Mouse (Mus musculus): ENCODE data around the gene Gm43552. TPM values are rescaled to one million over a fixed set of nuclear protein-coding genes. Genes with fewer than 3 reads are reported as not detected.
"Not testable (repeated sequence)": the region's sequence is repeated elsewhere in the genome, so short reads cannot be mapped to it uniquely, and the experiment has no call there.

Gene Gm43552
- polyA plus RNA-seq, 1 experiment from 2014 or later, result not detected

DNA sequence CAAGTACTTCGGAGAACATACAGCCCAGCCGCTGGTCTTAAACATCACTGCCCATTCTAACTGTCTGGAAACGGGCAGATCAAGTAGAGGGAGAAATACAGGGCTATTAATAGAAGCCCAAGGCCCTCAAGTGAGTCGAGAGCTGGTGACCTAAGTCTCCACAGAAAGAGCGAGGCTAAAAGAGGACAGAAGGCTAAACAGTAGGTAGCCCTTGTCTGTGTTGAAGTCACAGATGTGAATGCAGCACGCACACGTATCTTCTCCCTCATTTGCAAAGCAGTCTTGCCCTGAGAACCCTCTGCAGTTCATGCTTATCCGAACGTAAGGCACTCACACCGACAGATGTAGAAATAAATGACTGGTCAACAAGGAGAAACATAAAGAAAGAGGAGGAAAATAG lies 5.3 kb downstream of the Gm43552 start:
- Histone ChIP-seq H3K27ac (no peak overlapping the region), H3K4me3 (no peak overlapping the region), H3K36me3 (no peaks in the 10 kb centered on the region), H3K27me3 (no peaks in the 10 kb centered on the region), H3K9me3 (no peaks in the 10 kb centered on the region), H3K9ac (no peak overlapping the region), H3K4me1 (peaks cover 26% of the 10 kb centered on the region), H3K4me2 (replicated peaks) (no peak overlapping the region)
- WGBS, result 84% methylated on average over 10 of the region's 10 CpGs
- no peak for ATAC-seq (ENCODE audit: low FRiP score, low read depth)

DNA sequence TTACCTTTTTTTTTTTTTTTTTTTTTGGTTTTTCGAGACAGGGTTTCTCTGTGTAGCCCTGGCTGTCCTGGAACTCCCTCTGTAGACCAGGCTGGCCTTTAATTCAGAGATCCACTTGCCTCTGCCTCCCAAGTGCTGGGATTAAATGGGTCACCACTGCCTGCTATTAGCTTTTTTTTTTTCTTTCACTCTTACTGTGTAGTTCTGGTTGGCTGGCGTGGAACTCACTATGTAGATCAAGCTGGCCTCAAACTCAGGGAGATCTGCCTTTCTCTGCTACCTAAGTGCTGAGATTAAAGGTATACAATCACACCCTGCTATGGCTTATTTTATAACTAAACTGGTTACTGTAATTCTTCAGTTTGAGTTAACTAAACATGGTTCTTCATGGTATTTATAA lies 6.1 kb downstream of the Gm43552 start:
- Histone ChIP-seq H3K27me3 (no peaks in the 10 kb centered on the region), H3K9ac (no peak overlapping the region), H3K4me1 (peaks cover 24% of the 10 kb centered on the region), H3K4me2 (replicated peaks) (no peak overlapping the region), H3K27ac (no peak overlapping the region), H3K4me3 (no peak overlapping the region), H3K36me3 (no peaks in the 10 kb centered on the region), H3K9me3 (no peaks in the 10 kb centered on the region)
- no peak for ATAC-seq (ENCODE audit: low FRiP score, low read depth)
- 58% methylated on average over 2 of the region's 2 CpGs for WGBS

DNA sequence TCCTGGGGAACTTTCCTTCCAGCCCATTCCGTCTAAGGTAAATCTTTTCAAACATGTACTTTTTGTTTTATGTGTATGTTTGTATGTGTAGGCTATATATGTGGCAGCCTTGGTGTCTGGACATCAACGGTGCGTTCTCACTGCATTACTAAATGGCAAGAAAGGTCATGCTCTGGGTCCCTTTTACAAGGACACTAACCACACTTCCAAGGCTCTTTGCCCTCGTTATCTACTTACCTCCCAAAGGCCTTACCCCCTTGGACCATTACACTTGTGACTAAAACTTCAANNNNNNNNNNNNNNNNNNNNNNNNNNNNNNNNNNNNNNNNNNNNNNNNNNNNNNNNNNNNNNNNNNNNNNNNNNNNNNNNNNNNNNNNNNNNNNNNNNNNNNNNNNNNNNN lies 9.6 kb downstream of the Gm43552 start:
- no peak overlapping the region for H3K27ac ChIP-seq
- H3K27me3 ChIP-seq, result no peaks in the 10 kb centered on the region
- no peak overlapping the region for H3K4me2 ChIP-seq (replicated peaks)
- 71% methylated on average over 4 of the region's 4 CpGs for WGBS
- no peak overlapping the region for H3K4me3 ChIP-seq
- H3K9me3 ChIP-seq, result no peaks in the 10 kb centered on the region
- peaks cover 7% of the 10 kb centered on the region; the same call in 1 of the 2 replicates for H3K36me3 ChIP-seq
- no peak for ATAC-seq (ENCODE audit: low FRiP score, low read depth)
- peaks cover 3% of the 10 kb centered on the region; the same call in 1 of the 2 replicates for H3K4me1 ChIP-seq
- H3K9ac ChIP-seq, result no peak overlapping the region

DNA sequence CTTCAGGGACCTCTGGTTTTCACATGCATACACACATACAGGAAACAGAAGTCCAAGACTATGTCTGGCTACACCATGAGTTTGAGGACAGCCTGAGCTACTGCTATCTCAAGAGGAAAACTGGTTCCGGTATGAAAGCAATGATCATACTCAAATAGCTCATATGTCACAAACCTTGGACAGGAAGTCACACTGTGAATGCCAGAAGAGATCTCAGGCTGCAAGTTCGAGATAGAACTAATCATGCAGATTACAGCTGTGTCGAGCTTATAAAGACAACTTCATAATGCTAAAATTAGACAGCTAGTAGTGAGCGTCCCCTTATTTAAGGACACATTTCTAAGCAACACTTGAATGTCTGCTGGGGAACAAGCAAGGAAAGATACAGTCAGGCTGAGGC lies 12.1 kb downstream of the Gm43552 start:
- peaks cover 7% of the 10 kb centered on the region; the same call in 1 of the 2 replicates for H3K36me3 ChIP-seq
- H3K4me2 ChIP-seq (replicated peaks), result no peak overlapping the region
- no peak overlapping the region for H3K4me3 ChIP-seq
- H3K4me1 ChIP-seq, result no peaks in the 10 kb centered on the region
- H3K9ac ChIP-seq, result no peak overlapping the region
- H3K27ac ChIP-seq, result no peak overlapping the region
- ATAC-seq (ENCODE audit: low FRiP score, low read depth), result no peak
- no peaks in the 10 kb centered on the region for H3K27me3 ChIP-seq
- WGBS, result 82% methylated on average over 4 of the region's 4 CpGs
- H3K9me3 ChIP-seq, result no peaks in the 10 kb centered on the region

DNA sequence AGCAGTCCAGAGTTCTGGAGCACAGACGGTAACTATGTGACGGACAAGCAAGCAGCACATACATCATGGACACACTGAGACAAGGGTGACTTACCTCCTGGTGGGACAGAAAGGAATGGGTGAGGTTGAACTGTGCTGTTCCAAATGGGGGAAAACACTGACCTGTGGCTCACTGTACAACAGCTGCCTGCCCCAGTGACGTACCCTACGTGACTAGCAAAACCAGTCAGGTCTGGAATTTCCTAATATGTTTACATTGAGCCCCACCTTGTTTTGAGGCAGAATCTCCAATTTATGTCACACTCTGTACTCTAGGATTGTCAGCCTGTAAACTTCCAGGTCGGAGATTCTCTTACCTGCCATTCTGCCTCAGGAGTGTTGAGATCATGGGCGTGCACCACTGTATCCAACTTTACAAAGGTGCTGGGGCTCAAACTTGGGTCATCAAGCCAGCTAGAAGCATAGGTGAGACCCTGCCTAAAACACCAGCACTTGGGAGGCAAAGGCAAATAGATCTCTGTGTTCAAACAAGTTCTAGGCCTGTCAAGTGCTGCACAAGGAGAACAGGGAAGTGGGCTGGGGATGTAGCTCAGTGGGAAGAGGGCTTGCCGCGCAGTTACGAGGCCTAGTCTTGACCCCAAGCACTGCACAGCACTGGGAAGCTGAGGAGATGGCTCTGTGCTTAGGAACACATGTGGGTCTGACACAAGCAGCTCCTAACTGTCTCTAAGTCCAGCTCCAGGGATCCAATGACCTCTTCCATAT lies 12.8 kb downstream of the Gm43552 start:
- no peak overlapping the region for H3K27ac ChIP-seq
- 86% methylated on average over 9 of the region's 9 CpGs for WGBS
- ATAC-seq (ENCODE audit: low FRiP score, low read depth), result no peak

DNA sequence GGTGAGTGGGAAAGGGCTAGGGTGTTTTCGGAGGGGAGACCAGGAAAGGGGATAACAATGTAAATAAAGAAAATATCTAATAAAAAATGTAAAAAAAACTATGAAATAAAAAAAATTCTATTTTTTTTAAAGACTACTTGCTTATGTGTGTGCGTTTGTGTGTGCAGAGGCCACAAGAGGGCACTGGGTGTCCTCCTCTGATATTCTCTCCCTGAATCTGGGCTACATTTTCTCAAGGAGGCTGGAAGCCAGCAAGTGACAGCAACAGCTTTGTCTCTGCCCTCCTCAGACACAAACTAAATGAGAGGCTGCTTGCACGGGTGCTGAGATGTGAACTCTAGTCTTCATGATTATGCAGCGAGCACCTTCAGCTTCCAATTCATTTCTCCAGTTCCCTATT lies 14.4 kb downstream of the Gm43552 start:
- H3K4me2 ChIP-seq (replicated peaks), result no peak overlapping the region
- no peaks in the 10 kb centered on the region for H3K4me1 ChIP-seq
- no peak for ATAC-seq (ENCODE audit: low FRiP score, low read depth)
- no peaks in the 10 kb centered on the region for H3K9me3 ChIP-seq
- 73% methylated on average over 4 of the region's 4 CpGs for WGBS
- no peak overlapping the region for H3K27ac ChIP-seq
- no peaks in the 10 kb centered on the region for H3K27me3 ChIP-seq
- no peak overlapping the region for H3K4me3 ChIP-seq
- peaks cover 7% of the 10 kb centered on the region; the same call in 1 of the 2 replicates for H3K36me3 ChIP-seq
- no peak overlapping the region for H3K9ac ChIP-seq

More for the DNA sequence above, 12.8 kb downstream of the Gm43552 start:
- Histone ChIP-seq H3K9me3 (no peaks in the 10 kb centered on the region), H3K36me3 (peaks cover 7% of the 10 kb centered on the region; the same call in 1 of the 2 replicates), H3K4me3 (no peak overlapping the region), H3K4me2 (replicated peaks) (no peak overlapping the region), H3K9ac (no peak overlapping the region), H3K4me1 (no peaks in the 10 kb centered on the region), H3K27me3 (no peaks in the 10 kb centered on the region)

DNA sequence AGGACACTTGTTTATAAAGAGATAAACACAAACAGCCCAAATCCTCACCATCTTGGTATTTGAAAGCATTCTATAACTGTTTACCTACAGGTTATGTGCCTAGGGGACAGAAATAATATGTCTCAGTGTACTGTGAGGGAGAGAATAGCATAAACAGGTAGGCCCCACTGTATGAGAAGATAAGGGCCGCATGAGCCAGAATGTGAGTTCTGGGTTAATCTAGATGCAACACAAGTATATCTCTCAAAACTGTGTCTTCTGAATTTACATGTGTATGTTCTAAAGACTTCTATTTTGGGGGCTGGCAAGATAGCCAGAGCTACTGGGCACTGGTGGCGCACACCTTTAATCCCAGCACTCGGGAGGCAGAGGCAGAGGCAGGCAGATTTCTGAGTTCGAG lies 15.9 kb downstream of the Gm43552 start:
- H3K27me3 ChIP-seq; ATAC-seq (ENCODE audit: low FRiP score, low read depth); H3K4me1 ChIP-seq; H3K4me2 ChIP-seq (replicated peaks); H3K36me3 ChIP-seq; H3K27ac ChIP-seq; H3K9me3 ChIP-seq; H3K4me3 ChIP-seq; H3K9ac ChIP-seq: not testable (repeated sequence)
- 90% methylated on average over 4 of the region's 4 CpGs for WGBS

DNA sequence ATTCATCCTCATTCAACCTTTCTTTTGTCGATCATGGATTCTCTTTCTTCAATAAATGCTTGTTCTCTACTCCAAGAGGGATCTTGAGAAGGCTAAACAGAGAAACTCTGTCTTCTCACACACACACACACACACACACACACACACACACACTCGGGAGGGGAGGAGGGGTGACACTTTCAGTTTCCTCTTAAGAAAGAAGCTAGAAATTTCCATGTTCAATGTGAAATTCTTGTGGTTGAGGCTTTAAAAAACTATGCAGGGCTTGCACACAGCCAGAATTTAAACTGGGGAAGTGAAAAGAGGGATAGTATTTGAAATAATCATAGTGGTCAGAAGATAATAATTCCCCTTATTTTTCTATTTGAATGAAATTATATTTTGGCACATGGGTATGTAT lies 16.8 kb downstream of the Gm43552 start:
- peaks cover 7% of the 10 kb centered on the region; the same call in 1 of the 2 replicates for H3K36me3 ChIP-seq
- no peak overlapping the region for H3K4me3 ChIP-seq
- H3K9ac ChIP-seq, result no peak overlapping the region
- no peak for ATAC-seq (ENCODE audit: low FRiP score, low read depth)
- no peak overlapping the region for H3K4me2 ChIP-seq (replicated peaks)
- WGBS, result 83% methylated on average over 2 of the region's 2 CpGs
- H3K27ac ChIP-seq, result no peak overlapping the region
- no peaks in the 10 kb centered on the region for H3K9me3 ChIP-seq
- H3K4me1 ChIP-seq, result no peaks in the 10 kb centered on the region
- no peaks in the 10 kb centered on the region for H3K27me3 ChIP-seq

DNA sequence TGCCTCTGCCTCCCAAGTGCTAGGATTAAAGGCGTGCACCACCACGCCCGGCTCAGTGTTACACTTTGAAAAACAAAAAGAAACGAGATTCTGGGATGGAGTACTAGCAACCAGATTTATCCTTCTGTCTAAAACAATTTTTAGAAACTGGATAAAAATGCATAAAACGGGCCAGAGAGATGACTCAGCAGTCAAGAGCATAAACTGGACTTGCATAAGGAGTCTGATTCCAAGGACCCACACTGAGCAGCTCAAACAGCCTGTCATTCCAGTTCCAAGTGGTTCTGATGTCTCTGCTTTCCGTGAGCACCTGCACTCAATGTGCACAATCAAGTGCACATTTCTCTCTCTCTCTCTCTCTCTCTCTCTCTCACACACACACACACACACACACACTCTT lies 22.9 kb downstream of the Gm43552 start:
- ATAC-seq (ENCODE audit: low FRiP score, low read depth), result no peak
- H3K27ac ChIP-seq, result no peak overlapping the region
- H3K4me1 ChIP-seq, result no peaks in the 10 kb centered on the region
- no peaks in the 10 kb centered on the region for H3K27me3 ChIP-seq
- no peak overlapping the region for H3K9ac ChIP-seq
- H3K9me3 ChIP-seq, result peaks cover 7% of the 10 kb centered on the region
- WGBS, result 89% methylated on average over 6 of the region's 6 CpGs
- H3K4me3 ChIP-seq, result no peak overlapping the region
- no peak overlapping the region for H3K4me2 ChIP-seq (replicated peaks)
- H3K36me3 ChIP-seq, result peaks cover 41% of the 10 kb centered on the region

DNA sequence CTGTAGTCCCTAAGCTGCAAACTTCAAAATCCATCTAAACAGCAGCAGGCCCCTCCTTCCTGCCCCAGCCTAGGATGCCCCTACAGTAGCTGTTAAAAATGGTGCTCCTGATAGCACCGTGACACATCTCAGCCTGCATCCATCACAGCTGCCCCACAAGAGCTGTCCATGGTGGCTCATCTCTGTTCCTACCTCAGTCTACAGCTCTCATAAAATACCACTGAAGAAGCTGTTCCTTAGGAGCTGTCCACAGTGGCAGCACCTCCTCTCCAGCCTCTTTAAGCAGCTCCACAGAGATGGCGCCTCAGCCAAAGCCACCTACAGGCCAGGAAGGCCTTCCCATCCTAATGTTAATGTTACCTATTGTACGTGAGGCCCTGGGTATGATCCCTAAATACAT lies 25.7 kb downstream of the Gm43552 start:
- no peak for ATAC-seq (ENCODE audit: low FRiP score, low read depth)
- Histone ChIP-seq H3K36me3 (peaks cover 44% of the 10 kb centered on the region), H3K4me2 (replicated peaks) (no peak overlapping the region), H3K4me1 (no peaks in the 10 kb centered on the region), H3K9ac (no peak overlapping the region), H3K27ac (no peak overlapping the region), H3K9me3 (peaks cover 7% of the 10 kb centered on the region), H3K27me3 (no peaks in the 10 kb centered on the region), H3K4me3 (no peak overlapping the region)
- 62% methylated on average over 3 of the region's 3 CpGs for WGBS

DNA sequence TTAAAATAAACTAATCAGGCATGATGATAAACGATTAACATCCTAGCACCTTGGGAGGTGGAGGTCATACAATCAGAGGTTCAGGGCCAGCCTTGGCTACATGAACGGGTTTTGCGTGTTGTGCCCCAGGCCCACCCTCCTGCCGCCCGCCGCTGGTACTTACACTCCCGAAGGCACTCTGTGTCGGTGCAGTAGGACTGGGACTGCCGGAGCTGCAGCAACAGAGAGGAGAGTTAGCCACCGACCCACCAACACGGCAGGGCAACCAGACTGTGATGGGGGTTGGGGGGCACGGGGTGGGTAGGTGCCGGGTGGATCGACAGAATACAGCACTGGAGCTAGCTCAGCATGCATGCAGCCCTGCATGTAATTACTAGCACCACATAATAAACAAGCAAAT lies 32.3 kb downstream of the Gm43552 start:
- no peak overlapping the region for H3K27ac ChIP-seq
- 88% methylated on average over 14 of the region's 14 CpGs for WGBS
- no peak for ATAC-seq (ENCODE audit: low FRiP score, low read depth)
- H3K9me3 ChIP-seq, result no peaks in the 10 kb centered on the region
- H3K36me3 ChIP-seq, result peaks cover 23% of the 10 kb centered on the region
- no peak overlapping the region for H3K4me2 ChIP-seq (replicated peaks)
- no peak overlapping the region for H3K4me3 ChIP-seq
- peaks cover 33% of the 10 kb centered on the region for H3K4me1 ChIP-seq
- H3K9ac ChIP-seq, result no peak overlapping the region
- H3K27me3 ChIP-seq, result no peaks in the 10 kb centered on the region

DNA sequence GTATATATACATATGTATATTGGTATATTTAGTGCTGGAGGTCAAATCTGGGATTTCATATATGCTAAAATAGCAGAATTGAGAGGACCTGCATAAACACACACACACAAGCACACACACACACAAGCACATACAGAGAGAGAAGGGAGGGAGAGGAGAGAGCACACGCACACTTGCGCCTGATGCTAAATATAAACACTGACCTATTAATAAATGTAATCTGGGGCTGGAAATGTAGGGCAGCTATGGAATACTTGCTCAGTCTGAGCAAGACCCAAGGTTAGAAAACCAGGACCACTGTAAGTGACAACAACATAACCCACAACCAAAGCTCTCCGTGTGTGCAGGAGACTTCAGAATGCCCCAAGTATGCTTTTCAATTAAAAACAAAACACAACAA lies 33.2 kb downstream of the Gm43552 start:
- 90% methylated on average over 3 of the region's 3 CpGs for WGBS
- Histone ChIP-seq H3K27me3 (no peaks in the 10 kb centered on the region), H3K4me3 (no peak overlapping the region), H3K36me3 (peaks cover 17% of the 10 kb centered on the region), H3K4me1 (peaks cover 33% of the 10 kb centered on the region), H3K27ac (no peak overlapping the region), H3K9me3 (no peaks in the 10 kb centered on the region), H3K4me2 (replicated peaks) (no peak overlapping the region), H3K9ac (no peak overlapping the region)
- no peak for ATAC-seq (ENCODE audit: low FRiP score, low read depth)

DNA sequence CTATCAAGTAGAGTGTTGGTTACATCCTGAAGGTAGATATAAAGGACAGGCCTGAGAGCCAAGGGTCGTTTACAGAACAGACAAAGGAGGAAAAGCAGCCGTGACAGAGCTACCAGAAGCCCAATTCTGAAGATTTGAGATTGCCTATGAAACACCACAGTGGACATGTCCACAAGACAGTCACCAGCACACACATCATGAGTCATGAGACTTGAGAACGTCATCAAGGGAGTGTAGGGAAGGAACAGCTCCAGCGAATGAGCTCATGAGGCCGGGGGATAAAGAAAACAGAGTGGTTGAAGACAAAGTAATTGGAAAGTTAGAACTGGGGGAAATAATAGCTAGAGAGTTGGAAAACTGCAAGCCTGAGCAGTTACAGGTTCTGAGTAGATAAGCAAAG lies 34.8 kb downstream of the Gm43552 start:
- no peak for ATAC-seq (ENCODE audit: low FRiP score, low read depth)
- Histone ChIP-seq H3K27me3 (no peaks in the 10 kb centered on the region), H3K27ac (peak overlapping the region; percentile 76), H3K36me3 (peaks cover 18% of the 10 kb centered on the region), H3K9me3 (no peaks in the 10 kb centered on the region), H3K9ac (no peak overlapping the region), H3K4me2 (replicated peaks) (no peak overlapping the region), H3K4me1 (peaks cover 33% of the 10 kb centered on the region), H3K4me3 (no peak overlapping the region)
- WGBS, result 48% methylated on average over 5 of the region's 5 CpGs

Data from limb, embryonic 13.5 days (tissue).